Mouse (Mus musculus) natural killer cell, adult 2 months (primary cell): Measurements from ENCODE around the gene Abcg8.

Source experiments
- DNase-seq, 2 experiments: peaks; one replicate each; pipeline ENCODE4 v3.0.0; 2022; ENCODE audit warnings: low spot score in 2 of 2

Abcg8 gene

DNA sequence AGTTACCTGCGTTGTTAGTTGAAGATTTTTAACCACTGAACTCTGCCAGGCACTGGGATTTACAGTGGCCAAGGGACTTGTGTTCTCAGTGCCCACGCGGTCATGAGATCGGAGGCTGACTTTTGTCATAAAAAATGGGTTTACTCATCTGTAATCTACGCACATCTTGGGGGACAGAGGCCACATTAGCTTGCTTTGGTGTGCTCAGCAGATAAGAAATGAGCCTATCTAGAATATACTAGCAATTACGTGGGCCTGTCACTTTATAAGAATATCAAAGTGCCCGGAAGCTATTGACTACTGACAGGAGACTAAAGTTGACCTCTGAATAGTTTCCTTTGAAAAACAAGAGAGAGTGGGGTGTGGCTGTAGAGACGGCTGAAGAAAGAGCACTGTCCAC is 17.2 kb upstream of the Abcg8 start:
- no peak for DNase-seq

DNA sequence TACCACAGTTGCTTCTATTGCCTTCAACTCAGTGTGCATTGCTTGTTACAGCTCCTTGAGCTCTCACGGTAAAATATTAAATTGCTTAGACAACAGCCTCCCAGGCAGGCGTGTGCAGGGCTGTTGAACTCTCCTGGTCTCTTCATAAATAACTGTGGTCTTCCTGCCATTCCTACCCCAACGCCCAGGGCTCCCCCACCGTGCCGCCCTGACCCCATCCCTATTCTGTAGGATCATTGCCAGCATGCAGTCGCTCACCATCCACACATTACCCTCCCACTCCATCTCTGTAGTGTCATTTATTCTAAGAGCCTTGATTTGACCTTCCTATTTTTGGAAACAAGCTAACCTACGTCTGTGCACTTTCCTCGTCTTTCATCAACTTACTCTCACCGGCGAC is 11.0 kb upstream of the Abcg8 start:
- DNase-seq = no peak

DNA sequence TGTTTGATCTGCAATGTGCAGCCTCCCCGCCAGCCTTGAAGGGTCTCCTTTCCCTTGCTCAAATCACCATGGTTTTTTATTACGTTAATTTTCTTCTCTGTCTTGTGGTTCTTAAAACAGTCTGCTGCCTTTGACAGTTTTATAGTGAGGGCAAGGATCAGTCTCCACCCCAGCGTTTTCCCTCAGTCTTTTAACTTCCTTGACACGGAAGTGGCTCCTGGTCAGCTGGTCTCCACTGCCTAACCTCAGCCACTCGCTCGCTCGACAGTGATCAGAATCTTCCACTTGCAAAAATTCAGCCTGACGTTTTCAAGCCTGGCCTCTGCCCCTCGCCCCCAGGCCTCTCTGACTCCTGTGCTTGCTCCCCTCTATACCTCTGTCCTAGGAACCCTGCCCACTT is 10.4 kb upstream of the Abcg8 start:
- no peak for DNase-seq

DNA sequence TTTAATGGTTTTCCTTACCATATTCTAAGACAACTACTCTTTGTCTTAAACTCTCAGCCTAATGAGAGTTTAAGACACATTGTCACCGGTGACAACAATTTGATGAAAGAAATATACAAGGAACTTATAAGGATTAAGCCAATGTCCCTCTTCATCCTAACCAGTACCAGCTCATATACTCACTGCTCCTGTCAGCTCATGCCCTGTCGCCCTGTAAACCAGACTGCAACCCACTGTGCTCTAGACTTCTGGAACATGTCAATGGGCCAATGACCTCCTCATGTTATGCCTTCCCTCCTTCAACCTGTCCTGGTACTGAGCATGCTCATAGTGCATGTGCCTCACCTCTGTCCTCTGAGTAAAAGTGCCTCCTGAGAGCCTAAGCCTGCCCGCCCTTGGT is 8.3 kb upstream of the Abcg8 start:
- no peak for DNase-seq

DNA sequence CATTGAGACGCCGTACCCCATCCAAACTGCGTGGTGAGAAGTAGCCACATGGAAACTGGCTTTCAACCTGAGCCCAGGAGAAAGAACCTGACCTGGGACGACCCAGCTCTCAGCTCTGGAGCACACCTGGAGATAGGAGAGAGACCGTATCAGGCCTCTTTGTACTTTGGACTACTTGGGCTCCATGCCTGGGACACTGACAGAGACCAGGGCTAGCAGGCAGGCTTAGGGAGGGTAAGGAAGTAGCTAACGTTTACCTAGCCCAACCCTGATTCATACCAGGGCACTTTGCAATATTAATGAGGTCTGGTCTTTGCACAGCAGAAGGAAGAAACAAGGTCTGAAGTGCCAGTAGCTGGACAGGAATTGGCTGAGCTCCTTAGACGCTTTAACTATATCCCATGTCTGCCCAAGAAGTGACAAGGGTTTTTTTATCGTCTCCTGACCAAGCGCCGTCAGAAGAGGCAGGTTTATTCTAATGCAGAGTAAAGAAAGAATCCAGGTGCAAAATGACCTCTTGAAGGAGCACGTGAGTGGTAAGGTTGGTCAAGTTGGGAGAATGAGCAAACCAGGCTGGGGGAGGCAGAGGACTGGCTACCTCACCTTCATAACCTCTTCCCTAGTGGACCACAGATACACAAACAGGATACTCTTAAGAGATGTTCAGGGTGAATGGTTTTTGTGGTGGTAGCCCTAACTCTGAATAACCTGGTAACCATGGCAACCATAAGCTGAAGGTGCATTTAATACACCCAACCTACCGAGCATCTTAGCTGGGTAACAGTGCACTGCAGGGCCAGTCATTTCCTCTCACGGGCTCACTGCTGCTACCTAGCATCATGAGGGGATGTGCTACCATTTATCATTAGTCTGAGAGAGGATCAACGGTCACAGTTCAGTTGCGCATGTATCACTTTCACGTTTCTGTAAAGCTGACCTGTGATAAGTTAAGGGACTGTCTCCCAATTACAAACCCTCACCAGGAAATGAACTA is 3.4 kb upstream of the Abcg8 start:
- no peak for DNase-seq

DNA sequence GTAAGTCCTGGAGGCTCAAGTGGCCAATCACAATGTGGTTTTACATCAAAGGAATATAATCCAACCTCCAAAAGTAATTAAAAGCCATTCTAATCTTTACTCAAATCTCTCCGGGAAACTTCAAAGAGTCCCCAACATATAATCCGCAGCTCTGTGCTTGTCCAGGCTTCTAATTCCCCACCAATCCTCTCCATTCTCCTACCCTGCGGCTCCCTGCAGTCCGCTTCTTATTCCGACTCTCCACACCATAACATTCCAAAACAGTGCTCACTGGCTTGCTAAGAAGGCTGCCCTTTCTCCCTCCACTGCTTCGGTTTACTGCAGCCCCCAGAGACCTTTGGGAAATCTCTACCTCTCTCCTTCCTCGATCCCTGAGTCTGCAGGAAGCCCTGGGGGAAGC is 2.1 kb upstream of the Abcg8 start:
- no peak for DNase-seq

DNA sequence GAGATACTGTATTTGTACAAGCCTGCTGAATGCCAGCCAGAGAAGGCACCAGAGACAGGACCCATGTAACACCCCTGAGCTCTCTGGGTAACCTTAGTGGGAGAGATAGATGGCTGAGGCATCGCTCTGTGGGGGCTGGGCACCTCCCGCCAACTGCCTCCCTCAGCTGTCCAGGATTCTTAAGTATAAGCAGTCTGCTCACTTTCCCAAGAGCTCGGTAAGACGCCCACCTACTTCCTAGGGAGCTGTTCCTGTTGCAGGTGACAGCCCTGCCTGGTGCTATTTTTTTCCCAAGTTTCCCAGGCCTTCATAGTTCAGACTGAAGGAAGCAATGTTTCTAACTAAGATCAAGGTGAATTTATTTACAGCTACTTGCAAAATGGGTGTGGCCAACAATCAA is 898 bp upstream of the Abcg8 start:
- DNase-seq = no peak

DNA sequence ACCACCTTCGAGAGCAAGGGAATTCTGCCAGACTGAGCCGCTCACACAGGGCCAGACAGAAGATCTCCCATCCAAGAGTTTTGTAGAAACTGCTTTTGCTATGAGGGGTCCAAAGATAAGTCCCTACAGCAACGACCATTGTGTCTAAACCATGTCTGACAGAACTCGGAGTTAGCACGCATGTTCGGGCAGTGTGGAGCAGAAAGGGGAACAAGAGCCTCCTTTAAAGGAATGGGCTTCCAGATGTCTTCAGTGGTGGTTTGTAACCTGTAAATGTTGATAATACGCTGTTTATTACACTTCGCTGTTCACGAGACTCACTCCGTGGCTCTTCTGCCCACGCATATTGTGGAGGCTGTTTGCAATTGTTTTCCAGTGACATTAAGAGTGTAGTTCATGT is 1.5 kb downstream of the Abcg8 start:
- no peak for DNase-seq

DNA sequence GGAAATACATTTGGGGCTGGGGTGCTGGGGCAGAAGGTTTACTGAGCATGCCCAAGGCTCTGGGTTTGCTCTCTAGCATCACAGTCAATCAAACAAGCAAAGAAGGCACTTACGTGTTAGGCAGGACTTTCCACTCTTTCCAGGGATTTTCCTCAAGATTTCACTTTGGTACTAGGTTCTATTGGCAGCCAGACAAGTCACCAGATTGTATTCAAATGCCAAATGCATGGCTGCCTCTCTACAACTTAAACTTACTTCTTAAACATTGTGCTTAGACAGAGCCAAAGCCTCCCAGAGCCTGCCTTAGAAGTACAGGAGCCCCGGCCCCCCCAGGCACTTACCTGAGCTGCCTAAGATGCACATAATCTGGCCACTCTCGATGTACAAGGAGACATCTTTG is 5.6 kb downstream of the Abcg8 start:
- no peak for DNase-seq

DNA sequence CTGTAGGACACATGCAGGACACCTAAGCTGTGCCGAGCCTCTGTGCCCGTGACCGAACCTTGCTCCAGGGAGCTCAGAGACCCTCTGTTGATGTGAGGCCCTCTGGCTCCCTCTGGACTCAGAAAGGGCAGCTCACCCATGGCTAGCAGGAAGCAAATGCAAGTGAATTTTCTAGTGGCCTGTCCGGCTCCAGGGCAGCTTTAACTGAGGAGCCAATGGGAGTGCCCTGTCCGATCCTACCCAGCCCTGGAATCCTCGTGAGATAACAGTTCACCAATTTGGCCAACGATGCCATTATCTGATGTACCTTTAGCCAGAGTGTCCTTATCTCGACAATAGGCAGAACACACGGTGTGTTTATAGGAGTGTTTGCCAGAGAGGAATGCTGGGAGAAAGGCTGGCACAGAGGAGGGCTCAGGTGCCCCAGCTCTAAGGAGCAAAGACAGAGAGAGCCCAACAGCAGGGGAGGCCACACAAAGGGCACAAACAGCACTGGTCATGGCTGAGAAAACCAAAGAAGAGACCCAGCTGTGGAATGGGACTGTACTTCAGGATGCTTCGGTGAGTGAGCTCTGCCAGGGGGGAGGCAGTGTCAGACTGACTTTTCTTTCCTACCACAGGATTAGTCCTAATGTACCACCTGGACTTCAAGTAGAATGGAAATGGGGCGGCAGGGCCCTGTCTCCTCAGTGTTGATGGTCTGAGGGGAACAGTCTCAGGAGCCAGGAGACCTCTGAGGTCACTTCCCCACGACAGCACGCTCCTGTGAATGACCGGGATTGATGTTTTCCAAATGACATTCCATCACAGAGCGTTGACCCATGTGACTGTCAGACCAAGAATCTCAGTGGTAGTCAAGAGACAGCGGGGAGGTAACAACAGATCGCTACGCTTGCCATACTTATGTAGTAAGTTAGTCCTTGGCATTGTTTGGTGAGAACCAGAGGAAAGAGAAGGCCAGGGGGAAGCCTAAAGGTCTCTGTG is 6.9 kb downstream of the Abcg8 start, which contains the start of gene Abcg5:
Gene Abcg5, minus strand, starts transcription at position 278 of the 984 bp plus-strand sequence.
- DNase-seq = no peak

DNA sequence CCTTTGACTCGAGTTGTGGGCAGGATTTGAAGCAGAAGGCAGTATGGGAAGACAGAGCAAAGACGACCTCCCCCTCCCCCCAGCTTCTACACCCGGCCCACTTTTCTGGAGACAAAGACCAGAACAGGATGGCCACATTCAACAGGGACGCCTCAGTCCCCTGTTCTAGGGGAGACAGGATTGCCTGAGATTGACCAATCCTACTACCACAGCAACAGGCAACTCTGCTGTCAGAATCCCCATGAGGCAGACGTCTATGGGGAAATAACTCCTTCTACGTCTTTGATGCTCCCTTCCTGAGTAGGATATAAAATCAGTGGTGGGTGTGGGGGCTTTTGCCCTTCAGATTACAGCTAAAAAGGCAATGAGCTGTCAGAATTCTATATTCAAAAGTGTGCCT is 8.2 kb downstream of the Abcg8 start:
- DNase-seq = no peak

DNA sequence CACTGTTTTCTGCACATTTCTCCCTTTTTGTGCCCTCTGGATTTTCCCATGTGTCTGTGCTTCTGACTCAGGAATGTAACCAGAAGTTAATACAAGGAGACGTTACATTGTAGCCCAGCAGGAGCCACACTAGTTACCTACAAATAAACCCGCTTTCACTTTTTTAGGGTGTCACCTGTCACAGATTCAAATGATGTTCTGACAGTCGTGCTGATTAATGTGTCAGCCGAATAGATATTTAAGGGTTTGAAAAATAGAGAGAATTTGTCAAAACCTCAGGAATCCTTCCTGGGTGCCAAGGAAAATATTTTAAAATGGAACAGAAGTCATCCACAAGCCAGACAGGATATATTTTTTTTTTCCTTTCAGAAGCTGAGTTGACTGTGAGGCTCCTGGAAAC is 9.2 kb downstream of the Abcg8 start:
- no peak for DNase-seq

DNA sequence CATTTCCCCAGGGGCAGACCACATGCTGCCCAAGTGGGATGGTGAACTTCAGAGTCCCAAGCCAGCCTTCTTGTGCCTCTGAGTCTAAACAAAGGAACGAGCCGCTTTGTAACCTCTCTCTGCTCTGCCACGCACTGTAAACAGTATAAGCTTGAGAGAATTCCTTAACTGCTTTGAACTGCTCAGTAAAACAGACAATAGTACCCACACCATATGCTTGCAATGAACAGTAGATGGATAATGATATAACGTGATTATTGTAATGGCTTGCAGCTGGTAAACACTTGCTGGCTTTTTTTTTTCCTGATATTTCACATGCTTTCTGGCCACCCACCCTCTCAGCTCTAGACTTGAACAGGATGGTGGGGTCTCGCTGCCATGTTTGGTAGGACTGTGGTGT is 11.9 kb downstream of the Abcg8 start:
- DNase-seq = no peak

DNA sequence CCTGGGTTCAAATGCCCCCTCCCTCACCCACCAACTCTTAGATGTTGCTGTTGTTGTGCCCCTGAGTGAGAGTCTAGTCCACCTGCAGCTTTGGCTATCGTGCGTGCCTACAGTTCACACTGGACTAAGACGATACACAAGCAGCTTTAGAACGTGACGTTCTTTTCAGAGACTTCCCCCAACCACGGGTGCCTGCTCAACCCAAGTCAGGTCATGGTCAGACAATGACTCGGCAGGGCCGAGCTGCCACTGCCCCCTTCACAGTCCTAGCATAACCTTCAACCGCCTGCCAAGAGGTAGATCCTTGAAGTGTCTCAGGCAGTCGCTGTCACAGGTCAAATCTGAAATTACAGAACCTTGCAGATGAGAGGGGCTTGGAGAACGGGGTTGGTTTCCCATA is 12.7 kb downstream of the Abcg8 start:
- no peak for DNase-seq

DNA sequence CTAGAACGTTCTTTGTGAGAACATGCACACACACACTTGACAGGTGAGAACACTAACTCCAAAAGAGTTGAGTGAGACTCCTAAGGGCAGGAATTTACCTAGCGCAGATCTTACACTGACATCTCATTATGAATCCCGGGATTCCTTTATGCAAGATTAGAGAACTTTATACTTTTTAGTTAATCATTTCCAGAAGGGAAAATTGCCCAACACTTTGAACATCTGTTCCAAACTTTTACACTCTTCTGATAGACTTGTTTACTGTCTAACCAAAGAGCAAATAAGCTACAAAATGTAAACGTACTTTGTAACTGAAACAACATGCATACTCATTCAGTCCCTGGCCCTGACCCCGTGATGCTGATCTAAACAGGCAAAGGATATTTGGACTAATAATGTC is 13.2 kb downstream of the Abcg8 start:
- no peak for DNase-seq

DNA sequence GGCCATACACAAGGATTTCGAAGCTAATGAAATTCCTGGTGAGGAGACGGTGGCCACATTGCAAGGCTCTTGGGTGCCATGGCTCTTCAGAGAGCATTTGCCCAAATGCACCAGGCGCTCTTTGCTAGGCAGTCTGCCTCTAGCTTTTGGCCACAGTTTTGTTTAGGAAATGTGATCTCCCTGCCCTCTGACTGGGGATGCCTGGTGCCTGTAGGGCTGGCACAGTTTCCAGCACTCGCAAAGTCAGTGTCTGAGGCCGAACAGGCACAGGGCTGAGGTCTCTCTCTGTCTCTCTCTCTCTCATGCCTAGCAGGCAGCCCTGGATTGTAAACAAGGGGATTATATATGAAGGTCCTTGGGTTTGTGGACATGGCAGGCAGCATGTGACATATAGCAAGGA is 14.0 kb downstream of the Abcg8 start:
- DNase-seq = no peak

DNA sequence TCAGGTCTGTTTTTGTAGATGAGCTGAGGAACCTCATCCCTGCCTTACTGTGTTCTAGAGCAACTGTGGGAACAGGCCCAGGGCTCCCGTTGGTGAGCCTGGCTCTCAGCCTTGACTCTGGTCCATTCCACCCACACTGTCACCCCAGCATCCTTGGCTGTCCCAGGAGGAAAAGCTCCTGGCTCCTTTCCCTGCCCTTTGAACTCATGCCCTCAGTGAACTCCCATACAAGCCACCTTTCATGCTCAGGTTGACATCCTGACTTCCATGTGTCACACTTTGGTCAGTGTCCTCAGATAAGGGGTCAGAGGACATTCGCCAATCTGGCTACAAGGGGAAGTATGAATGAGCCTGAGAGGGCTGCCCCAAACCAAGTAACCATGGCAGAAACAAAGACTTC is 17.6 kb downstream of the Abcg8 start:
- no peak for DNase-seq

DNA sequence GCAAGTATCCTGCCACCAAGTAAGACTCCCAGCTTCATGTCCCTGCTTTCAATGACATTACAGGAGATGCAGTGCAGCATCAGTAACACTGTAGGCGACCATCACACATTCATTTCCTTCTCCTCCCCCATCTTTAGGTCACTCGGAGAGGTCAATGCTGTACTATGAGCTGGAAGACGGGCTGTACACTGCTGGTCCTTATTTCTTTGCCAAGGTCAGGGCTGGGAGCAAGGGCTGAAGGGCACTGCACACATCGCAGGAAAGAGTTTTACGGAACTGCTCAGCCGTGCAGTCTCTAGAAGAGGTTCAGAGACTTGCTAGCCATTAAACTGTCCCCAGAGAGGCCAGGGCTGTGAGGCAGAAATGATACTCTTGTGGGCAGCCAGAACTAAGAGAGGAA is 20.4 kb downstream of the Abcg8 start:
- no peak for DNase-seq

DNA sequence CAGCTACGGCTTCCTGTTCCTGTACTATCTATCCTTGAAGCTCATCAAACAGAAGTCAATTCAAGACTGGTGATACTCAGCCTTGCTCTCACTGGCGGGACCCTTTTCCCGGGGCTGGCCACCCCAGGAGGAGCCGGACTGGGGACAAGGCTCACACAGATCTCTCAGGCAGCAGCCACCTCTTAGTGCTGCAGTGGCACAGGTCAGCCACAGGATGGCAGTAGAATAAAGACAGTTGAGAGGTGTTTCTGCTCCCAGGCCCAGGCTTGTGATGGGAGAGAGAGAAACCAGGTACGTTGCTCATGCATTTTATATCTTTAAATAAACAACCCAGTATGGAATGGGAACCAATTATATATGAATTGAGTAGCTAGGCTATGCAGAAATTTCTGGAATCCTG is 22.6 kb downstream of the Abcg8 start:
- peak; percentile 5 to 8 for DNase-seq

DNA sequence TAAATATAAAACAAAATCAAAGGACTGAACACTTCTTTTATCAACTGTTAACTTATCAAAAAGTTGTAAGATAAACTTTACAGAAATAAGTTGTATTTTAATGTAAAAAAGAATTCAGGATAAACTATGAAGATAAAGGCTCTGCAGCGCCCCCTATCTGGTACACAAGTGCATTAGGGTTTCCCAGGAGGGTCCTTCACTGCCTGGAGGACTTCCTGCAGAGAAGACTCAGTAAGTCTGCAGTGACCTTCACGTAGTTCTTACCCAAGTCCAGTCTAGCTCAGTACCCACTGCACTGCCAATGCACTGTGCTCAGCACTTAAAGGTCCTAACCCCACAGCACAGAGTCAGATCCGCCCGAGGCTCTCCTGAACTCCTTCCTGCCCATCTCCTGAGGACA is 31.3 kb downstream of the Abcg8 start:
- DNase-seq = no peak

DNA sequence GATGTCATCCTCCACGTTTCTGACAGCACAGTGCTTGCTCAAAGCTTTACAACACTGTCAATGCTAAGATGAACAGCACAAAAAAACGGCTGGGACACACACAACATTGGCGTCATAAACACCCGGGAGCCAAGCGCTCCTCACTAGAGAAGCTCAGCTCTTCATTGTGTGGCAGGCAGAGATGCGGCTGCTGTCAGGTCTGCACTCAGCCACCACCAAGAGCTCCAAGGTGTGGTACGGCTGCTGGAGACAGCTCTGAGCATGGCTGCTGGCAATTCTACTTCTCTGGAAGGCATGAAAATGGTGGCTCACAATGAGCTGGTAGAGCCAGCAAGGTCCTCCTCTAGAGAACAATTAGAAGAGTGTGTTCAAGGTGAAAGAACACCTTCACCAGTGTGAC is 32.7 kb downstream of the Abcg8 start:
- no peak for DNase-seq

DNA sequence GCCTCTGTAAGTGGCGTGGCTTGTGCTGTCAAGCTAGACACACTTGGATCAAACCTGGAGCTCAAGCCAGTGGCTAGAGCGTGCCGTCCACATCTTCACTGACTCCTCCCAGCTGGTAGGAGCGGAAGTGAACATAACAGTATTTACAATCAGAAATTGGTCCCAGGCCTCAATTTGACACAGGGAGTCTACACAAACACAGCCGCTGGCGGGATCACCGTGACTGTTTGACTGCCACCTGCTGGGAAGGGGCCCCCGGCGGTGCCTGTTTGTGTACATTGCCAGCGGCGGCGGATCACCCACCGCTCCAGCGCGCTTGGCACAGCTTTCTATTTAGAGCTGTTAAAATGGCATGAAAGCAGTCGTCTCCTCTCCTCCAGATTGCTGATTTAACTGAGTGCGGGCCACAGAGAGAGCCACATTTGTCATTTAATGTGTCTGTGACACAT is 33.3 kb downstream of the Abcg8 start:
- no peak for DNase-seq
